Mouse (Mus musculus) right cerebral cortex, adult 2 months (tissue): ENCODE results near the gene Lhx9.

Source experiments
- DNase-seq, 2 experiments: peaks; one replicate each; pipeline ENCODE4 v3.0.0; 2021 to 2022; ENCODE audit warnings: low spot score in 2 of 2

Gene Lhx9

DNA sequence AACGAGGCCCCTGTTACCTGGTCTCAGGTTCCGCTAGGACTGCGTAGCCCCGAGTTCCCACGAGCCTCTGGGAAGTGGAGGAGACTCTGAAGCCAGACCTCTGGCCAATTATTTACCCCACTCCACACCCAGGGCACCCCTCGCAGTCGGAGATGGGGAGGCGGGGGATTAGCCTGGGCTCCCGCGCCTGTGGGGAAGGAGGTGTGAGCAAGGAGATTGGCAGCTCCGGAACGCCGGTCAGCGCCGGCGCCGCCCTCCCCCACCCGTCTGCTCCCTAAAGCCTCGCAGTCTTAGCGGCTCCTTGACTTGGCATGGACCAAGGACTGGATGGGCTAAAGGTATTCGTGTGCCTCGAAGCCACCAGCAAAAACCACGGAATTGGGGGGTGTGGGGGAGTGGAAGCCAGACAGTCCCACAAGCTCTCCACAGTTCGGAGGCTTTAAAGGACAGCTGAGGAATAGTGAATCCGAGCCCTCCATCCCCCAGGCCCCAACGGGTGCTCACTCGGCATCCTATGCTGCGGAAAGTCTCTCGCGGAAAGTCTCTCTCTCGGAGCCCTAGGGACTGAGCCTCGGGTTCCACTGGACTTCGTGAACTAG is at the start of gene Lhx9:
Gene Lhx9, minus strand, starts transcription at position 67 of the 599 bp plus-strand sequence.
- no peak for DNase-seq

DNA sequence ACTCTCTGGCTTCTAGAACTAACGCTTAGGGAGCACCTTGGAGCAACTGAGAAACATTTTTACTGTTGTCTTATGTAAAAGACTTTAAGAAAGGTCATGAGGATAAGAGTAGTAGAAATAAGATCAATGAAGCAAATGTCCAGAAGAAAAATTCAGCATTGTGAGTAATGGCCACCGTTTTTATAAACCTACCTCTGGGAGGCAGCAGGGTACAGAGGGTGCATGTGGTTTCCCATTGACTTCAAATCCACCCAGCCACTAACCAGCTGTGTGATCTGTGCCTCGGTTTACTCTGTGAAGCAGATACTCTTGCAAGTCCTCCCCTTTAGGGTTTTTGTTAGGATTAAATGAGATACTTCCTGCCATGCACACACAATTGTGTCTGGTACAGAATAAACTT is 47.7 kb upstream of the Lhx9 start:
- DNase-seq, result no peak

DNA sequence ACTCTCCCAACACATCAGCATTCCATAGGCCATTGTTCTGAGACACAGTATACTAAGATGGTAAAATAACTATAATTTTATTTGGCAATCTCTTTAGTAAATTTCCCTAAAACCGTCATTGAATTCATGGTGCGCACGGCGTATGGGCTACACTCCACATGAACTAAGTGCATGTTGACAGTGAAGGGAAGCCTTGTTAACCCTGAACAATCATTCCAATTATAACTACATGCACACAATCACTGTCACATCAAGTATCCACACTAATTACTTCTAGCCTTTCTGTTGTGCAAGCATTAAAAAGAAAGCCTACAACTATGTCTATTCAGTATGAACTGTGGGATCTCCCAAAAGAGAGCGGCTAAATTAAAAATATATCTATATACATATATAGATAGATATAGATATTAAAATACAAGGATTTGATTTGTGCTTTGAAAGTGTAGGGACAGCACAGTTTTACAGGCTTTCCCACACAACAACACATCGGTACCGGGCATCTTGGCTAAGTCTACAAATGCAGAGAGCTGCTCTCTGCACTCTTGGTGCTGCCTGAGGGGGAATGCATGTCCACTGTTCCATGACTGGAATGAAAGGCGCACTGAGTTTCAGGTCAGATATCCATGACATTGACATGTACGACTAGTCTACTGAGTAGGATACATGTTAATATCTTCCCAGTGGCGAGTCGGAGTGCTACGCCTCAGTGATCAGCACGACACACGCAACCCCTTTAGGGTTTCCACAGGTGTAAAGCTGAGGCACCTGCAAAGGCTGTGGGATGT is 29.3 kb upstream of the Lhx9 start:
- no peak for DNase-seq

DNA sequence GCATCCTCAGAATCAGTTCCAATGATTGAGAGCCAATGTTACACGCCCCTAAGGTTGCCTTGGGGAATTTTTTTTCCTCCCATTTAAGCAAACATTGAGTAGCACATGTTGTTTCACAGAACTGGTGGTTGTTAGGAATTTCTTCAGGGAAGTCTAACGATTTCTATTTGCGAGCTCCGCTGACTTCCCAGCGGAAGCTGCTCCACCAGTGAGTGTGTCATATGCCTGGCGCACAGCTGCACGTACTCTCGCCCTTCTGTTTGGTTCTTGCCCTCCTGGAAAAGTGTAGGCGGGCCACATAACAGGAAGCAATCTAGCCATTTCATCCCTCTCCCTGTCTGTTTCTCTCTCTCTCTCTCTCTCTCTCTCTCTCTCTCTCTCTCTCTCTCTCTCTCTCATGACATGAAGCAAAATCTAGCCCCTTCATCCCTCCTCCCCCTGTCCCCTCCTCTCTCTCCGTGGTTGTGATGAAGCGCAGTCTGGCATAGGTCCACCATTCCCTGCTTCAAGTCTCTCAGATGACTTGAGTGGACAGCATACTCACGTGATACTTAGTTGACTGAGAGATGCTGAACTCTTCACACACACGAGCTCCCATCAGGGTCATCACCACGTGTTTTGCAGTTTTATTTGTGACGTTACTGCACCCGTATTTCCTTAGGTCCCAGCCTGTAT is 28.1 kb upstream of the Lhx9 start:
- peak; percentile 14 to 16 for DNase-seq

DNA sequence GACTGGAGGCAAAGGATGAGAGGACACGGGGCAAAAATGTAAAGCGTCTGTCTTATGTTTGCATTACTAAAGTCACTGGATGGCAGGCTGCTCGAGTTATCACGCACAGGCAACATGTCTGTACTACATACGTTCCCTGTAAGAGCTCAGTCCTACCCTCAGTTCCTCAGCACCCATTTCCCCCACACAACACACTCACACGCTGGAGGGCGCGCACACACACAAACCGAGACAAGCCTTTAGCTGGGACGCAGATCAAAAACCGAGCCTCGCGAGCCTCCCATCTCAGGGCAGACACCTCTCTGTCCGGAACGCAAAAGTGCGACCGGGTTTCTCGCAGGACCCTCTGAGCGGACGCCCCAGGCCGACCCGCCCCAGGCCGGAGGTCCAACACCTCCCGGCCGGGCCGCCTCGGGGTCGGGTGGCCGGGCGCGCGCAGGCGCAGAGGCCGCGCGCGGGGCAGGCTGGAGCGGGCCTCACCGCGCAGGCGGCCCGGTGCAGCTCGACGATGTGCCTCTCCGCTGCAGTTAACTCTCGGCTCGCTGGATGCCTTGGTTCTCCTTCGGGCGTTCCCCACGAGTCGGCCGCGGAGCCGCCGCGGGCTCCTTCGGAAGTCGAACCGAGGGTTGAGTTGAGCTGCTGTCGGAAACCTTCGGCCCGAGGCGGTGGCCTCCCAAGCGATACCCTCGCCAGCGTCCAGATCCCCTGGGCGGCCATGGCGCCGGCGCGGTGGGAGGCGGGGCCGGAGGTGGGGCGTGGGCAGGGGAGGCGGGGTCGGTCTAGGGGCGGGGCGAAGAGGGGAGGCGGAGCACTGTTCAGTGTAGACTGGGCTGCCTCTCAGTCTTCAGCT is 7.9 kb upstream of the Lhx9 start, which contains the start of gene 2310009B15Rik:
Gene 2310009B15Rik, minus strand, starts transcription at position 752 of the 850 bp plus-strand sequence.
- peak; percentile 75 to 79 for DNase-seq

DNA sequence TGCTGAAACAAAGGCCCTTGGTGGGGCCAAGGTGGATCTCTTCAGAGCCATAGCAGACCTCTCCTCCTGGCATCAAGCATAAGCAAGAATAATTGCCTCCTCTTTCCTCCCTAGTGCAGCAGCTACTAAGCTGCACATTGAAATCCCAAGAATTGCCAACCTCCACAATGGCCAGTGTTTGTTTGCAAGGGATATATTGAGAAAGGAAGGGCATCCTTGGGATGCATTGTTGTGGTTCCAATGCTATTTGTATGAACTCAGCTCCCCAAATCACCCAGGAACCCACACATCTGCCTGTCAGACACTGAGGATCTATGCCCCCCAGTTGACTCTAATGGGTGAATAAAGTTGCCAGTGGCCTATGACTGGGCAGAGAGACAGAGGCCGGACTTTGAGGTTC is 2.4 kb upstream of the Lhx9 start:
- no peak for DNase-seq

DNA sequence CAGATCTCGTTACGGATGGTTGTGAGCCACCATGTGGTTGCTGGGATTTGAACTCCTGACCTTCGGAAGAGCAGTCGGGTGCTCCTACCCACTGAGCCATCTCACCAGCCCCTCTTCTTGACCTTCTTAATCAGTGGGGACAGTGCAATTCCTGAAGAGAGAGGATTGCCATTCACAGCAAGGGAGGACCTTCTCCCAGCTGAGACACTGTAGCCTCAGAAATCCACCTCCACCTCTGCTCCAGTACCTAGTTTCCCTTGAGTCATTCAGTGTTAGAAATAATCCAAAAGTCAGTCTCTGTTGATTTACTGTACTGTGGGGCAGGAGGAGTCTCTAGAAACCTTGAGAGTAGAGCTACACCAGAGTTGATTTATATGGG is 1.8 kb upstream of the Lhx9 start:
- no peak for DNase-seq

DNA sequence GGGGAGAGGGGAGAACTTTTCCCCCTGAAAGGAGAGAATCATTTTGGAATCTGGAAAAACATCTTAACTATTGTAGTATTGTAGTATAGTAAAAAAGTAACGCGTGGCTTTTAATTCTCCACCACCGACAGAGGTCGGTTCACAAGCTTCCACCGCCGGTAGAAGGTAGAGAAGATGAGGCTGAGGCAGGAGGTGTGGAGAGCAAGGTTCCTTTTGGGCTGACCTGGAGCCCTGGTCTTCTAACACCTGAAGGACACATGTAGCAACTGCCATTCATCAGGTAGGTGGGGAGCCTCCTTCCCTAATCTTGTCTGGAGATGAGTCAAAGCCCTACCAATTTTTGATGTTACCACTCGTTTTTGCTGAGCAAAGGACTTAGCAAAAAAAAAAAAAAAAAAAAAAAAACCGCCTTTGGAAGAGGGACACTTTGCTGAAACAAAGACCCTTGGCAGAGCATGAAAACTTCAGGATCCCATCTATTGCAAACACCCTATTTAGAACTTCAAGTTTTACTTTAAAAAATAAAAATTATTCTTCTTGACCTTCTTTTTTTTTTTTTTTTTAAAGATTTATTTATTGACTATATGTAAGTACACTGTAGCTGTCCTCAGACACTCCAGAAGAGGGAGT is 1.3 kb upstream of the Lhx9 start:
- no peak for DNase-seq

DNA sequence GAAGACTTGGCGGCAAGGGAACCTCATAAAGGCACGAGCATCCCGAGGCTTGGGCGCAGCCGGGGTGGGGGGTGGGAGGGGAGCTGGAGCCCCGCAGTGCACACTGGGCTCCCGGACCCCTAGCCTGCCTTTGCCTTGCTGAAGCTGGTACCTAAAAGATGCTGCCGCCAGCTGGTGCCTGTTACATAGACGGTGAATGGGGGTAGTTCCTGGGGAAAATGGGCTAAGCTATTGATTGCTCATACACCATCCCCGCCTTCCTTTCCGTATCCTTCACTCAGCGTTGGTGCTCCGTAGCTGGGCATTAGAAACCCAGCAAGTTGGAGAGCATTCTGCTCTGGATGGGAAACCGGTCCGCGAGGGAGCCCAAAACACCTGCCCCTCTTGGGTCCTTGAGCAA is 351 bp downstream of the Lhx9 start:
- no peak for DNase-seq

DNA sequence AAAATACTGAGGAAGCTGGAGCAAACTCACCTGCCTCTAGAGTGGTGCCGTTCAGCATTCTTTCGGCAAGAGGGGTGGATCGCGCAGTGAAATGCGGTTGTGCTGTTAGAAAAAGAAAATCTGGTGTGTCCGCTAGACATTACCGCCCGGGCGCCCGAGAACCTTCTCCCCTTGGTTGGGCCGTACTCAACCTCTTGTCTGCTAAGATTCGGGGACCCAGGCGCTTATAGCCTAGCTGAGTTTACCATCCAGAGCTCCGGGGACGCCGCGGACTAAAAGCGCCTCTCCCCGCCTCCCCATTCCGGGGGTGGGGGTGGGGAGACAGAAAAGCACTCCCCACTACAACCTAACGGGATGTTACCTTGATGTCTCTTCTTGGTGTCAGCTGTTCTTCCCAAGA is 1.2 kb downstream of the Lhx9 start:
- no peak for DNase-seq

DNA sequence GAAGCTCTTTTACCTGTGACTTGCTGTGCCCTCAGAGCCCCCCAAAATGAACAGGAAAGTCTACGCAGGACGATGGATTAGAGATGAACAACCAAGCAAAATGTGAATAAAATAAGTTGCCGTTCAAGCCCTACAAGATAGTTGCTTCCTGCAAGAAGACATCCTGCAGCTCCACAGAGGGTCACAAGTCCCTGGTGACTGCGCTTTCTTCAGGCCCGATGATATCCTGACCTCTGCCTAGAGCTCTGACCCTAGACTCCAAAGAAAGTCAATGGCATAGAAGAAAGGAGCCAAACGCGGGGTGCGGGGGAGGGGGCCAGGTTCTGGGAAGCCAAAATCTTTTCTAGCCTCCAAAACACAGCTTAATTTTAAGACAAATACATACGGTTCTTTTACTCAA is 1.8 kb downstream of the Lhx9 start:
- DNase-seq, result no peak

DNA sequence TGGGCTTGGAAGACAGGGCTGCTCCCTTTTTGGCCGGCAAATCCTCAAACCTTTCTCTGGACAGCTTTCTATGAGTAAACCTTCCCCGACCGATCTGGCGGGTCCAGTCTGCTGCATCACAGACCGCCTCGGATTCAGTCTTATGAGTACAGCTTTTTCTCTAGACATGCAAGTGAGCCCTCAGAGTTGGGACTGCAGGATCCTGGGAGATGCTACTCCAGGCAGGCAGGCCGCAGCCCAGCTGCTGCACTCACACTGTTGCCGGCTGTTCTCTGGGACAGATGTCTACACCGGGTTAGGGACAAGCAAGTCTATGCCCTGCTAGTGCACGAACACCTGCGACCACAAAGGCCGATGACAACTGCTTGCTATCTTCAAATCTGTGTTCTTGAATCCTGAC is 2.2 kb downstream of the Lhx9 start:
- no peak for DNase-seq

DNA sequence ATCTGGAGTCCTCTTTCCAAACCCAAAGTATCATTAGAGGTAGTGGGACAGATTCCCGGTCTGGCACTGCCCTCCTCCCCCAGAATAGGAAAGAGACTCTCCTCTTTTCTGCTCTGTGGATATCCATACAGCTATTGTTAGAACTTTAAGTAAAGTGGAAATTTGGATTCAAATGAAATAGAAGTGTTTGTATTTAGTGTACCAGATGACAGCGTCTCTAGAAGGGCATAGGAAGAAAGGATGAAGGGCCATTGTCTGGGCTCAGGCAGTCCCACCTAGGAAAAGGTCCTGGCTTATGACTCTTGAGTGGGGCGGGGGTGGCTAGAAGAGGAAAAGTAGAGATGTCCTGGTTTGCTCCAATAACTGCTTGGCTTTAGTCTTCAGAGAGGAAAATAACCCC is 2.9 kb downstream of the Lhx9 start:
- DNase-seq, result no peak

DNA sequence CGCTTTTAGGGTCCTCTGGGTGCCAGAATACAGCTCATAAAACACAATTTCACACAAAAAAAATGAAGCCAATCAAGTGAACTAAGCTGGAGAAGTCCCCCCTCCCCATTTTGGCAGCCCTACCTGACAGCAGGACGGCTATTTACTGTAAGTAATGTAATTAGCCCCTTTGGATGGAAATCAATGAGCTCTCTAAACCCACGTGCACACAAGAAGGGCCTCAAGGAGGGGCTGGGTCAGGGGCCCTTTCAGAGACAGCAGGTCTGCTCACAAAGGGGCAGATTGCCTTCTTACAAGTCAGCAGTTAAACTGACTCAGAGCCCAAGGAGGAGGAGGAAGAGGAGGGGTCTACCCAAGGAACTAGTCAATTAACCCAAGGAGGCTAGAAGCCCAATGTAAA is 4.2 kb downstream of the Lhx9 start:
- DNase-seq, result no peak

DNA sequence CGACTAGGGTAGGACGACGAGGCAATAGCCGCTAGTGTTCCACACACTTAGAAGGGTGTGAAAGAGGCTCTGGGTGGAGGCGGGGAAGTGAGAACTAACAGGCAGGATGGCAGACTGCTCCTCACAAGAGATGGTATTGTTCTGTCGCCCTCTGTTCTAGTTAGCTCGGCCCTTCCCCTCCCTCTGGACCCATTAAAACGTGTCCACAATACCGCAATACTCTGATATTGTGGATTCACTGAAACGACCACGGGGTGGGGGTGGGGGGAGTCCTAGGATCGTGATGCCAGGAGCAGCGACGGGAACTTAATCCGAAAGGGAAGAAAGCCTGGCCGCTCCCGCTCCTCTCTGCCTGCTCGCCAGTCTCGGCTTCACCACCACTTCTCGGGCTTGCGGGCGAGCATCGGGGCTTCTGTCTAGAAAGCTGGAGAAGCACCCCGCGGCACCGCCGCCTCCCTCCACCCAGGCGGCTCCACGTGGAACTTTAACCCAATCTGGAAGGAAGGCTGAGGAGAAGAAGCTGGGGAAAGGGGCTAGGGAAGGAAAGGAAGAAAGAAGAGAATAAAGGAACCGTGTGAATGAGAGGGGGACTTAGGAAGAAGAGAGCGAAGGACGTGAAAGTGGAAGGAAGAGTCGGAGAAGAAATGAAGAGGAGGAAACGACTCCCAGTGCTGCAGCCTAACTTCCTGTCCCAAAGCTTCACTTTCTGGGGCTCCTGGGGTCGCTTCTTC is 4.9 kb downstream of the Lhx9 start:
- DNase-seq, result no peak

DNA sequence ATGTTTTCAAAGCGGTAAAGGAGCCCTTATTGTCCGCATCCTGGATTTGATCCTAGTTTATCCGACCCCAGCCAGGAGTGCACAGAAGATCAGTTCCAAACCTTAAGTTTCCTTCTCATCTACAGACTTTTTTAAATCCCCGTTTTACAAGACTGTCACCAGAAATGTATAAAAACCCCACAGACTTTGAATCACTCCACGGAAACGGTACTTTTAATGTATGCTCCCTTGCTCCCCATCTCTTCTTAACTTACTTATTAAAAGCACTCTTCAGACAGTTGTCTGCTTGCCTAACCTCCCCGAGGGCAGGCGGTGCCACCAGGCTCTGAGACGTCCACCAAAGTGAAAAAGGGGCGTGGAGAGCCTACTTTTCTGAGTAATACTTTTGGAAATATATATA is 5.6 kb downstream of the Lhx9 start:
- no peak for DNase-seq

DNA sequence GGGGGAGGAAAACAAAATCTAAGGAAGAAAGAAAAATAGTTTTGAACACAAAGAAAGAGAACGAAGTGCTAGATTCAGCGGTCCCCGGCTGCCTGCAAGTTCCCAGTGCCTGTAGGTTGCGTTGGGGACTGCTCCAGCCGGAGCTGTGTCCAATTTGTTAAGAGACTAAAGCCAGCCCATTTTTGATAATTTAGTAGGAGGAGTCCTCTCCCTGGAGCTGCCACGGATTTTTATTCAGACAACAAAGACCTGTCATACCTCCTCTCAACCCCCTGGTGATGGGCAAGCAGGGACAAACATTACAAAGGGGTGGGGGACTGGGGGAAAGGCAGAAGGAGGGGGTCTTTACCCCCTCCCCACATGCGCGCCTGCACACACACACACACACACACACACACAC is 6.1 kb downstream of the Lhx9 start:
- no peak for DNase-seq

DNA sequence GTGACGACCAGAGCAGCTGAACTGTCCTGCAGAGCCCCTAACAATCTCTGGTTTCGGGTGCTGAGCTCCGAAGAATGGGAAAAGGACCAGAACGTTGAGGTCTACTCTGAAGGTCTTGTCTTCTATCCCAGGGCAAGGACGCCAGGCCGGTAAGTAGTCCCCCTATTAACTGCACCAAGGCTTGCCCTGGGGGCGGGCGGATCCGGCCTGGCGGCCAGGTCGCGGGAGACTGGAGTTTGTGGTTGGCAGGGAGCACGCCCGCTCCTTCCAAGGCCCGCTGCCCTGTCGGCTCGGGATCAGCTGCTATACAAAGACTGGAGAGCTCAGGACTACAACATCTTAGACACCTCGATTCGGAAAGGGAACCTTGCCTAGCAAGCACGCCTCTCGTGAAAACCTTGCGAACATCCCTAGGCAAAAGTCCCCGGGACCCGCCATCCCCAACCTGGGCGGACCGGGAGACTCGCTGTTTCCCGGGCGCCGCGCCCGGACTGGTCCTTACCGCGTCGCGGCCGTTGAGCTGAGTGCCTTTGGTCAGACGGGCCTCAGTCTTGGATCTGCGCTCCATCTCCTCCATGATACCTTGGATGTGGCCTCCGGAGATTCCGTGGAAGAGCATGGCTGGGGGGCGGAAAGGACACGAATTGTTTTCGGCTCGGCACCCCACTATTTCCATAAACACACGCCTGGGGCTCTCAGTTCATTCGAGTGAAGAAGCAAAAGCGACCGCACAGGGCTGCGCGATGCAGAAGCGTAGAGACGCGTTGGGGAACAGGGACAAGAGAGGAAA is 6.9 kb downstream of the Lhx9 start:
- no peak for DNase-seq

DNA sequence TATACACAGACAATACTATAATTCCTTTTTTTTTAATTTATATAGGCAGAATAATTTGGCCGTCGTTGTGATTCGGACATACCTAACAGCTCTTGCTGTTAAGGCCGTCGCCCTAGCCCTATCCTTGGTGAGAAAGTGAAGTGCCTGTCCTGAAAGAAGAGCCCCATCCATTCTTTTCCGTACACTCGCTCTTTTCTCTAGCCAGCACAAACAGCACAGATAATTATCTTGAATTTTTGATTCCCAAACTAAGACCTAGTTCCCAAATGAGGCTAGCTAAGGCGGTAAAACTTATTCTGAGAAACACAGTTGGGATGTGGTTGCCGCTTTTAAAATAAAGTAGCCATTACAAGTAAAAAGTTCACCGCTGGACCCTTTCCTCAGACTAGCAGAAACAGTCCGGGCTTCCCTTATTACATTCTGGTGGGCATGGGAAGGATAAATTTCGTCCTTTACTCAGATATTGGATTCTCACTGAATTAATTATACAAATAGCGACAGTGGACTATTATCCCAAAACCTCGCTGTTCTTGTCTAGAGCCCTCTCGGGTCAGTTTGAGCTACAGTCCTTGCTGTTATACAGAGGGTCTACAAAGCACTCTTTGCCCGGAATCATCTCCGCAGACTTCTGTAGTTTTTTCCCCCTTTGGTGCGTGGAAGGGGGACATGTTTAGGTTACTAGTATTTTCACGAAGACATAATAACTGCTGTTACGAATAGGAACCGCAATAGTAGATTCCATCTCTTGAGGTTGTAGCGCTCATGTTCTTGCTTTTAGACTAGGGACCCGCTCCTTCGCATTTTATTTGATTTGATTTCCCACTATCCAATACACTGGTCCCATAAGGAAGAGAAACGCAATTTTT is 7.7 kb downstream of the Lhx9 start:
- no peak for DNase-seq
